Mouse (Mus musculus): ENCODE data around the gene Kdm2a.

GRCm38 (mm10) chr19:4291161-4291560 is 106.9 kb downstream of the Kdm2a start:
- TF ChIP-seq EP300 (IDR thresholded peaks at IDR 0.05; ENCODE audit: insufficient read depth, low read depth, low read length) (no peak), CTCF (IDR thresholded peaks at IDR 0.05; ENCODE audit: low read depth, low read length) (no peak), POLR2A (IDR thresholded peaks at IDR 0.05; ENCODE audit: insufficient read depth, low read length) (no peak)
